Mouse (Mus musculus) ES-CJ7 (cell line): ENCODE results near the gene Rab8b.
"Not testable (repeated sequence)": the region's sequence is repeated elsewhere in the genome, so short reads cannot be mapped to it uniquely, and the experiment has no call there.

Experiments used
- DNase-seq: peaks from one replicate; pipeline ENCODE4 v3.0.0; 2011; ENCODE audit warnings: low read depth, low spot score

Gene Rab8b

DNA sequence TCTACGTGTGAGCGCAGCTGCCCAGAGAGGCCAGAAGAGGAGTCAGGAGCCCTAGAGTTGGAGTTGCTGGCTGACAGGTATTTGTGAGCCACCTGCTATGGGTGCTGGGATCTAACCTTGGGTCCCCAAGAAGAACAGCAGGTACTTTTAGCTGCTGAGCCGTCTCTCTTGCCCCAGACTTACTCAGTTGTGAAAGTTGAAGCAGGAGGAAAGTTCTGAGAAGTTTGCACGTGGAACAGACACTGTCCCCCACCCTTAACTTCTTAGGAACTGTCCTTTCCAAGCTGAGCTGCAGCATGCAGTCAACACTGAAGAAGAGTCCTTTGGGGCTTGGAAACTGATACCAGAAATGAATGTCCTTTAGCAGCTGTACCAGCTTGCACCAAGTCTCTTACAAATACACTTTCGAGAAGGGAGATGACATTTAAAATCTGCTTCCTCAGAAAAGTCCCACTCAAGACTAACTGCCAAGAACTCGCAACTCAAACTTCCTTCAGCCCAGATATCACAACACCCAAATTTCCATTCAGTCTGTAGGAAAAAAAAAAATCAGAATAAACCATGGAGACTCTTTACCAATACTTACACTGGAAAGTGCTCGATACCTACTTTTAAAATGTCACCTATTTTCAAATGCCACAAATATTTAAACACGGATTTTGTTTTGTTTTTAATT lies 2.1 kb downstream of the Rab8b start:
- DNase-seq: no peak

DNA sequence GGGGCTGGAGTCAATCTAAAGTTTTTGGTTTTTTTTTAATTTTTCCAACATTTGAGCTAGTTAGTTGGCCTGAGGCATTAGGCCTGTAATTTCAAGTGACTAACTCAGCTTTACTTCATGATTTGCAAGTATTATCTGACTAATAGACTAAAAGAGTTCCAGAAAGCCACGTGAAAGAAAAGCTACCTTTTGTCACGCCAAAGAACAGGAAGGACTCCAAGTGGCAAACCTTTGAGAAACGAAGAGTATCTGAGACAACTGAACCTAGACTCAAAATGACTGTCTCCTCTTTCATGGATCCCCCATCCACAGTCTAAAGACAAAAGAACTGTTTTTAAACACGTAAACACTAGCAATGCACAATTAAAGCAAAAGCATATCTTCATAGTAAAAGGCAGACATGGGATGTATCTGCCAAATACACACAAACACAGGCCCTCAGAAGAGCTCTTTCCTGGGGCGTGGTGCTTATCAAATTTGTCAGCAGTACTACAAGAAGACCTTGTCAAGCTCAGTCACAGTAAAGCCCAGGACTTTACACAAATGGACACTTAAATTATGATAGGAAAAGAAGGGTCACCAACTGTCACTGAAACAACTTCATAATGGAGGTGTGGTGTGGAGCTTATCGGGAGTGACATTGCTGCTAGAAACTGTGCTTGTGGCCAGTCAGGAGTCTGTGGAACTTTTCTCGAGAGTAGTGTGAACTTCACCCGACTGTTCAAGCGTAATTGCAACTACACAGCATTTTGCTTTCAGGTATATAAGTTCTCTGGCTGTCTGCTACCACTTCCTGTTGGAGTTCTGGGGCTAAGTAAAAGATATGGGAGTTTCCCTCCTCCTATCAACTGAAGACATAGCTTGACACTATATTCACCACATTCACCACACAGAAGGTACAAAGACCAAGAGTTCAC lies 3.4 kb downstream of the Rab8b start:
- DNase-seq: no peak

DNA sequence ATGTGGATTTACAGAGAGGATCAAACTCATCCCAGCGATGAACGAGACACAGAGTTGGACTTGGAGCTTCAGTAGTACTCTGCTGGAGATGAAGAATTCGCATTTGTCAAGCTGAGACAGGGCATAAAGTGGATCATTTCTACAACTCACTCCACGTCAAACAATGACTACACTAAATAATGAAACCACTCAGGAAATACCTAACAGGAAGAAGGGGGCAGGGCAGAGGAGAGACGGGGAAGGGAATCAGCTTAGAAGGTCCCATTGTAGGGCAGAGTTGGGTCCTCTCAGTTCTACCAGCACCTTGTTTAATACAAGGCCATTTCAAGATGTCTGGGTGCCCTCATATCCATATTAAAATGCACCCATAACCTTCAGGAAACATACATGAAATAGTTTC lies 4.1 kb downstream of the Rab8b start:
- DNase-seq: no peak

DNA sequence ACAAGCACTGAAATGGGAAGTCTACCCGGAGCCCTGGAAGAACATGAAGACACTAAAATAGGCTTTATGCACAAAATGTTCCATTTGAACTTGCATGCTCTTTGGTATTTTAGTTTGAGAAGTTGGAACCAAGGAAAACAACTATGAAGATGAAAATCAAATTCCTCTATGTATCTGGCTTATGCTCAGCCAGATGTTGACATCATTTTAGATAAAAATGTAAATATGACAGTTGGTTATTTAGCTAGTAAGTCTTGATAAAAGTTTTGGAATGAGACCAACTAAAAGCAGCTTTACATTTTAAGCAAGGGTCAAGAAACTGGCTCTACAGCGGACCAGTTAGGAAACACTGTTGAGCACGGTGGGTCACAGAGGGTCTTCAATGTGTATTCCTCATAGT lies 4.9 kb downstream of the Rab8b start:
- no peak for DNase-seq

DNA sequence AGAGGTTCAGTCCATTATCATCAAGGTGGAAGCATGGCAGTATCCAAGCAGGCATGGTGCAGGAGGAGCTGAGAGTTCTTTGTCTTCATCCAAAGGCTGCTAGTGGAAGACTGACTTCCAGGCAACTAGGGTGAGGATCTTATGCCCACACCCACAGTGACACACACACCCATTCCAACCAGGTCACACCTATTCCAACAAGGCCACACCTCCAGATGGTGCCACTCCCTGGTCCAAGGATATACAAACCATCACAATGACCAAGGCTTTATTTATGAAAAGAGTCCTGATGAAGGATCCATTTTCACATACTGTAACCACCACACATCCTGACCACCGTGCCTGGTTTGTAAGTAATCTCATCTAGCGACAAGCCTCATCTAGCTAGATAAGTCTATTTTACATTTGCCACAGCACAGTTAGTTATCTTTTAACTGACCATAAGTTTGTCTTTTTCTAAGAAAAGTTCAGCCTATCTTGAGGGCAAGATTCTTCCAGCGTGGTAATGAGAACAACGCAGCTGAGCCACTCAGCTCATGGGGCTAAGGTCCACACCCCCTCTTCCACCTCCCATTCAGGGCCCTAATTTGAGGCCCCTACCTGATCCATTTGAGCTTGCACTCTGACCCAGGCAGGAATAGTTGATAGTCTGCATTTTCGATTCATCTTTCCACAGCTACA lies 6.1 kb downstream of the Rab8b start:
- DNase-seq: not testable (repeated sequence)

DNA sequence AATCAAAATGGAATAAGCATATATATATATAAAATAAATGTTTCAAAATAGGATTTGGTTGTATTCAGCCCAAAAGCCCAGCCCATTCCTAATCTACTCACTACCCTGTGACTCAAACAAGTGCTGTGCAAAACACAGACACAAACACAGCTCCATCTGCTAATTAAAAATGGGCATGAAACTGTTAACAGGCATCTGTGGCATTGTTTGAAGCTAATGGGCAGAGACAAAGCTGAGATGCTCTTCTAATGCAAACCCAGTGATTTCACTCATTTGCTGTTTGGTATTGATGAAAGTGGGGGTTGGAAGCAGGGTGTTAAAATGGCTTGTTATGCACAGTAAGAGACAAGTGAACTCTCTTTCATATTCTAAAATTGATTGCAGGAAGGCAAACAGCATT lies 7.2 kb downstream of the Rab8b start:
- no peak for DNase-seq

DNA sequence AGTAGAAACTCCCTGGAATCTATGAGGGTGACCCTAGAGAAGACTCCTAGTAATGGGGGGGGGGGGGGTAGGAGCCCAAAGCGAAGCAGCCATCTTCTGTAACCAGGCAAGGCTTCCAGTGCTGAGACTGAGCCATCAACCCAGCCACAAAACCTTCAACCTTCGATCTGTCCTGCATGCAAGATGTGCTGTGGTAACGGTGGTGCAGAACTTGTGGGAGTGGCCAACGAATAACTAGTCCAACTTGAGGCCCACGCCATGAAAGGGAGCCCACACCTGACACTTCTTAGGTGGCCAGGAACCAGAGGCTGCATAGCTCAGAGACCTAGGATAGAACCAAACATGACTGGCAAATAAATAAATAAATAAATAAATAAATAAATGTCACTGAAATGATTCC lies 8.8 kb downstream of the Rab8b start:
- DNase-seq: no peak

DNA sequence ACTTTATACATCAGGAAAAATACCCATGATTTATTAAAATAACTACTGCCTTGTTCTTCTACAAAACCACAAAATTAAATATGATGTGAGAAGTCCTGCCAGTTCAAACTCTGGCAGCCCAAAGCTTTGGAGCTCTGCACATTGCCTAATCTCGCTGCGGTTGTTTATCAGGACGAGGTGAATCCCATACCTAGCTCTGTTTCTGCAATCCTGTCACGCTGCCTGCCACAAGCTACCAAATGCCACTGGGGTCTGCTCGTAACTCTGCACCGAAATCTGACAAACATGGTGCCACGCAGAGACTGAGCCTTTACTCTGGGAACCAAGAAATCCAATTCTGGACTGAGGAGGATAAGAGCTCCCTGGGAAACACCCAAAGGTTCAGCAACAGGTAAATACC lies 9.6 kb downstream of the Rab8b start:
- DNase-seq: no peak

DNA sequence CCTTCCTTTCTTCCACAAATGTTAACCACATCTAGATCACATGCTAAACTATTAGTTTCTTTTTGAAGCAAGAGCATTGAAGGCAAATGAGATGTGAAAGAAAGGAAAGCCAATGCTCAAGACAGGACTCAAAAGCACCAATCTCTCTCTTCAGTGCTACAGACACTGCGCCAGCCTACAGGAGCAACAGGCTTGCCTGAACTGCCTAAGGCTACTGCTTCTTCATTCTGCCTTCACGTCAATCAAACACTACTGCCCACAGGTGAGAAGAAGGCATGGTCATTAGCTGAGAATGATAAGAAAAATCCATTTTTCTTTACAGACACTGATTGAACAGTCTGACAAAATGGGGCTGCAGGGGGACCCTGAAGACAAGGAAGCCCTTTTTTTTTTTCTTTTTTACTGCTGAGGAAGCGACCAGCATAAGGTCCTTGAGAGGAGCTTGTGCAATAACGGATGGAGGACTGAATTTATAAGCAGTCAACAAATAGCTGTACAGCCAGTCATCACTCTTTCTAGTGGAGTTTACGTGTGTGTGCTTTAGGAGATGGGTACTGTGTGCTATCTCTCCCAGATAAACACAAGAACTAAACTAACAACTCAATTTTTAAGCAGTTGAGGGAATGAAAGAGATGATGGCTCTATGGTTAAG lies 11.6 kb downstream of the Rab8b start:
- no peak for DNase-seq

DNA sequence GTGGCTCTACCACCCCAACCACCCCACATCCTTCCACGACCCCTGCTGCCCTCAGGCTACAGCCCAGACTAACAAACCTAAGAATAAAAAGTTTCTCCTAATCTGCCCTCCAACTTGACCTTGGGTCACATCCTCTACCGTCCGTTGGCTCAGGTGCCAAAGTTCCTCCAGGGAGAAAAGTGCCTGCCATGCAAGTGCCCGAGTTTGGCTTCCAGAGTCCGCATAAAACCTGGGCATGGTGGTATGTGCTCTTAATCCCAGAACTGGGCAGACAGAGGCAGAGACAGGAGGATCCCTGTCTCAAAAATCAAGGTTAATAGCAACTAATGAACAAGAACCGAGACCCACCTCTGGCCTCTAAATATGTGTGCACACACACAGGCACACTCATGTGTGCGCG lies 12.4 kb downstream of the Rab8b start:
- no peak for DNase-seq

DNA sequence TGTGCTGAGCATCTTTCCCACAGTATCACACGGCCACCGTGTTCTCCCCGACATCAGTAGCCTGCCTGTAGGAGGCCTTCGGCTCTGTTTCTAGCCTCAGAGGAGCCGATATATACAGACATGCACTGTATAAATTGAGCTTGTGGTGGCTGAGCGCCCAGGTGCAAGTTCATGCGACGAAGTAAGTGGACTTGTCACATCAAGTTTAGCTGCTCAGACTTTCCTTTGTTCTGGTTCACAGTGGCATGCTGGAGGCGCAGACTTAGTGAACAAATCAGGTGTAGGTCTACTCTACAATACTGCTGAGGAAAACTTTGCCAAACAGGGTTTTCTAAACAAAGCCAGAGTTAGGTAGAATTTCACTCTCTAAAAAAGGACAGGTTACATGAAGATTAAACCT lies 13.5 kb downstream of the Rab8b start:
- DNase-seq: no peak

DNA sequence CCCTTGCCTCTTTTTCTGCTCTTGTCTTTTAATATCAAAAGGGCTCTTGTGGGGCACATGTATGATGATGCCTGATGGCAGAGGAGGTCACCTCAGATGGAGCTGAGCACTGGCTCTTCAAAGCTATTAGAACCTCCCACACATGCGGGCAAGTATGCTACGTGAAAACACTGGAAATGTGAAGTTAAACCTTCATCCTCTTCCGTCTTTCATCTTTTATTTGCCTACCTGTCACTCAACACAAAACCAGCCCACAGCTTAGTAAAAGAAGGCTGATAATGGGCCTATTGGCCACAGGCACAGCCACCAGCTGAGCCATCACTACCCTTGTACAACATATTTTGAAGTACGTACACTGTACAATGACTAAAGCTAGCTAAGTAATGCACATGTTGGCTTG lies 20.0 kb downstream of the Rab8b start:
- DNase-seq: no peak

DNA sequence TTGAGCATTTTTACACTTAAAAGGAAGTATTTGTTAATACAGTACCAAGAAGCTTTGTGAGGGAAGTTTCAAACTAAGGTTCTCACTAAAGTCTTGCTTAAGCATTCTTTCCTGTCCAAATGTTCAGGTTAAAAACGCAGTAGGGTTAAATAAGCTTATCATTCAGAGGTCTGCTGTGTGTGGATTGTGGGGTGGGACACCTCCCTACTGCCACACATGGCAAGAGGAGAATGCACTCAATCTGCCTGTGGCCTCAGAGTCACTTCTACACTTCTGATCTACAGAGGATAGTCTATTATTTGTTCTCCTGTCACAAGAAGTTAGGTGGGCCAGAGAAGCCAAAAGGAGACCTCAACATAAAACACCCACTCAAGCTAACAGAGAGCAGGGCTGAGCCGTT lies 20.4 kb downstream of the Rab8b start:
- no peak for DNase-seq

DNA sequence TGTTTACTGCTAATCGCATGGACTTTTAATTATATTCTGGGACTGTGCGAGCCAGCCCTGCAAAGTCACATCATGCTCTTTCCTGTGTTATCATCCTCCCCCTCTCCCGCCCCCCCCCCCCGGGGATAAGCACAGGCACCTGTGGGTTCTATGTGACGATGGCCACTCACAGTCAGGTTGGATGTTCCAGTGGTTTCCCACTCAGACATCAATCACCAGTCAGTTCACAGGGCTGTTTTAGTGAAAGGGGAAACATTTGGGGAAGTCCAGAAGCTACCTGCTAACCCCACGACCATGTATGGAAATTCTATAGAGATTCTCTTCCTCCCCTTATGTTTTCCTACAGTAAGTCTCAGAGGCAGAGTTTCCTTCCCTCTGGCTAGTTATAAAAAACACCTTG lies 21.6 kb downstream of the Rab8b start:
- DNase-seq: no peak

DNA sequence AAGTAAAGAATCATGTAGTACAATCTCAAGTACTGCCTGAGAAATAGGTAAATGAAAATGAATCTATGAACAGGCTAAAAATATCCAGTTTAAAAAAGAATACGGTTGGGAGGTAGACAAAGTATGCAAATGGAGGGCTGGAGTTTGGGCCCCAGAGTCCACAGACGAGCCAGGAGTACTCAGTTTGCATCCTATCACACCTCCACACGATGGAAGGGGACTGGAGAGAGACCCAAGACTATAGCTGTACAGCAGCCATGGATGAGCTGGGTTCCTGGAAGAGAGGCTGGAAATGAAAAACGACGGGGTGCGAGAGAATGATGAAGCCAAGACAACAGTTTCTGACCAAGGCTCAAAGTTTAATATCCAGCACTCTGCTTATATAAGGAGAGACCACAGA lies 22.5 kb downstream of the Rab8b start:
- no peak for DNase-seq

DNA sequence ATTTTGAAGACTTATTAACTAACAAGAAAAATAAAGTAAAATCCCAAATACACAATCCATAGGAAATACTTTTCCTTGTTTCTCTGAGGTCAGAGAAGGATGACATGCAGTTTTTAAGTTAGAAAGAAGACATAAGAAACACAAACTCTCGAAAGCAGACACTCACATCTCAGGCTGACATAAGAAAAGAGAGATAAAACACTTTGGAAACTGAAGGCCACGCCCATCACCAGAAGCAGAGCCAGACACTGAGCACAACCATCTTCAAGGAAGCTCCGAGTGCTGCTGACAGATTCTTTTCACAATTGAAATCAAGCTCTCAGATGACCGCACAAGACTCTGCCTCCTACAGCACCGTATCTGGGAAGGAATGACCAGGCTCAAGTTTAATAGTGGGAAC lies 23.5 kb downstream of the Rab8b start:
- peak; percentile 16 for DNase-seq

DNA sequence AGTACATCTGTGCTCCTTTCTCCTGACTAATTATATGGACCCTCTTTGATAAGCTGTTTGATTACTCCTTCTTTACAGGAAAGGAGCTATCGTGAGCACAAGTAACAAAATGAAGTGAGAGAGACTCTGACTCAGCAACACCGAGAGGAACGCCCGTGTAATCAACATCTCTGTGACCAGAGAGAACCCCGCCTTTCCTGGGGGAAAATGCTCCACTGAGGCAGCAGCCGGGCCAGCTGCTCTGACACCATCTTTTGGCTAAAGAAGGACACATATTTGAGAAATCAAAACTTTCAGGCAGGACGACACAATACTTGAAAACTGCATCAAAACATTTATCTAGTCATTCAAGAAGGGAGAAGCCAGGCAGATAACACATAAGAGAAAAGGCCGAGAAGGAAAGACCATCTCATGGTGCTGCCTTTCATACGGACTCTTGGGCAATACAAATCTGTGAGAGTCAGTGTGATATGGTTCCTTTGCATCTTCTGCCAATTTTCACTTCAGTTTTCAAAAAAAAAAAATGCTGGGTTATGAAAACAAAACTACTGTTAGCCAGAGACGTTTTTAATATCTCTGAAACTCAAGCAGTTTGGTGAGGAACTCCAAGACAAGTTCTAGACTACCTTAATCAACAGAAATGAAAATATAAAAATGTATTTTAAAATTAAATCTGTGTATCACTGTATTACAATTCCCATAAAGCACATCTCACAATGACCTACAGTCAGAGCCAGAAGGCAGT lies 24.3 kb downstream of the Rab8b start:
- peak; percentile 13 for DNase-seq

DNA sequence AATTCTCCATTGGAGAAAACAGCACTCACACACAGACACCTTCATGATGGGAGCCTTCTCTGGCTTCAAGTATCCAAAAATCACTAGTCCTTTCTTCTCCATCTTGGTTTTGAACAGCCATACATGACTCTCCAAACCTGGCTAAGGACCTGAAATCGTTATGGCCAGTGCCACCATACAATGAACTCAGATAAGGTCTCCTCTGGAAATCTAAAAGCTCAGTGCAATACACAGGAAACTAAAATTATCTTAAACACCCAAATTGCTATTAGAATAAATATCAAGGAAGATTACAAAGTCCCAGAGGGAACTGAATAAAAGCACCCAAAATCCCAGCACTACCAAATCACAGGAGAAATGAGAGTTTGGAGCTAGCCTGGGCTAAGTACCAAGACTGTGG lies 25.1 kb downstream of the Rab8b start:
- no peak for DNase-seq

DNA sequence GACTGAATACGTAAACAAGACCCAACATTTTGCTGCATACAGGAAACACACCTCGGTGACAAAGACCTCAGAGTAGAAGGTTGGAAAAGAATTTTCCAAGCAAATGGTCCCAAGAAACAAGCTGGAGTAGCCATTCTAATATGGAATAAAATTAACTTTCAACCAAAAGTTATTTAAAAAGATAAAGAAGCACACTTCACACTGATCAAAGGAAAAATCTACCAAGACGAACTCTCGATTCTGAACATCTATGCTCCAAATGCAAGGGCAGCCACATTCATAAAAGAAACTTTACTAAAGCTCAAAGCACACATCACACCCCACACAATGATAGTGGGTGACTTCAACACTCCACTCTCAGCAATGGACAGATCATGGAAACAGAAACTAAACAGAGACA lies 27.0 kb downstream of the Rab8b start:
- DNase-seq: not testable (repeated sequence)

DNA sequence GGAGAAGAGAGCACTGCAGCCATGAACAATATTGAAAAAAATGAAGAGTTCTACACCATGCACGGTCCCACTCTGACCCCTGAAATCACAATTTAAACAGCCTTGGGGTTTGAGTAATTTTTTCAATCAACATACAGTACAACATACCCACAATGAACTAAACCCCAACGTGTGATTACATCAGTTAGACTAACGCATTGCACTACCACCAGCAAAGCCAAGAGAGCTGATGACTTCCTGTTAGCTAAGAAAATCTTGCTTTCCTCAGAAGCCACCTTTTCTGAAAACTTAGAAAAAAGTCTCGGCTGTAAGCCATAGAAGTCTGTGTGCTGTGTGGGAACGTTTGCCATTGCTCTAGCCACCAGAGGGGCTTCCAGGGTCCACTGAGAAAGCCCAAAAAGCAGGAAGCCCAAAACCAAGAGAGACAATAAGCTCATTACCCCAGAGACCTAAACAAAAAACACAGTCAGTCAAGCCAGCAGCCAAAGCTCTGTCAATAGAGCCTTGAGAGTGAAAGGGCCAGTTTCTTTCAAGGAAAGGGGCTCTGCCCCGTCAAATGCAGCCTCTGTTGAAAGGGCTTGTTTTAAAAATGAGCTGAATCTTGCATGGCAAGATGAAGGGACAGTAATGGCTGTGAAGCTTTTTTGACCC lies 31.4 kb downstream of the Rab8b start:
- DNase-seq: no peak
